Mouse (Mus musculus): Measurements from ENCODE around the gene Csdc2. TPM values are rescaled to one million over a fixed set of nuclear protein-coding genes. Genes with fewer than 3 reads are reported as not detected.
A peak's percentile ranks its signal among the peaks of the same experiment; 100 is the strongest.

Gene Csdc2
- polyA plus RNA-seq, 1 experiment = 4.9 TPM

DNA sequence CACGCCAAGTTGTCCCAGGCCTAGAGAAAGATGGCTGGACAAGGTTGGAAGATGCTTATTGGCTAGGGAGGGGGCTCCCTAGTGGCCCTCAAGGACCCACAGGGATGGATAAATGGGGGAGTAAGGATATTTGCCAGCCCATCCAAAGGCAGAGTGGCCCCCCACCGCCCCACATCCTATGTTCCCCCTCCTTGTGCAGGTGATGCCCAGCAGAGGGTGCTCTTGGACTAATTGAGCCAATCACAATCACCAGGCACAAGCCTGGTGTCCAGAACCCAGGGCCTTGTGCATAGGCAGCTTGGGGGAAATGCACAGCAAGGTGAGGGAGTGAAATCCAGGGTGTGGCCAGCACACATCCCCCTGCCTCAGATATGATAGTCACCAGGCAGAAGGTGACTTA is 1.7 kb downstream of the Csdc2 start:
- peaks cover 2% of the 10 kb centered on the region for H3K4me1 ChIP-seq (ENCODE audit: control insufficient read depth, insufficient read depth, low read length)
- TF ChIP-seq POLR2A (IDR thresholded peaks at IDR 0.05; ENCODE audit: insufficient read depth, low read length) = no peak
- peak; percentile 89 for TF ChIP-seq CTCF (IDR thresholded peaks at IDR 0.05; ENCODE audit: low read depth, low read length)
- TF ChIP-seq EP300 (IDR thresholded peaks at IDR 0.05; ENCODE audit: insufficient read depth, low read depth, low read length) = no peak
- no peaks in the 10 kb centered on the region for H3K9me3 ChIP-seq (replicated peaks; ENCODE audit: control insufficient read depth, insufficient read depth, low read length, poor library complexity, severe bottlenecking)
- no peak overlapping the region for H3K4me3 ChIP-seq (ENCODE audit: low read depth, low read length)
- H3K36me3 ChIP-seq (ENCODE audit: control insufficient read depth, insufficient read depth, low read length, poor library complexity, severe bottlenecking) = no peaks in the 10 kb centered on the region
- H3K27me3 ChIP-seq (ENCODE audit: control insufficient read depth, insufficient read depth, low read length, poor library complexity, severe bottlenecking) = no peaks in the 10 kb centered on the region
- no peak overlapping the region for H3K27ac ChIP-seq (ENCODE audit: insufficient read depth, low read length)
- no peak overlapping the region for H3K9ac ChIP-seq (ENCODE audit: low read depth, poor library complexity, severe bottlenecking)

DNA sequence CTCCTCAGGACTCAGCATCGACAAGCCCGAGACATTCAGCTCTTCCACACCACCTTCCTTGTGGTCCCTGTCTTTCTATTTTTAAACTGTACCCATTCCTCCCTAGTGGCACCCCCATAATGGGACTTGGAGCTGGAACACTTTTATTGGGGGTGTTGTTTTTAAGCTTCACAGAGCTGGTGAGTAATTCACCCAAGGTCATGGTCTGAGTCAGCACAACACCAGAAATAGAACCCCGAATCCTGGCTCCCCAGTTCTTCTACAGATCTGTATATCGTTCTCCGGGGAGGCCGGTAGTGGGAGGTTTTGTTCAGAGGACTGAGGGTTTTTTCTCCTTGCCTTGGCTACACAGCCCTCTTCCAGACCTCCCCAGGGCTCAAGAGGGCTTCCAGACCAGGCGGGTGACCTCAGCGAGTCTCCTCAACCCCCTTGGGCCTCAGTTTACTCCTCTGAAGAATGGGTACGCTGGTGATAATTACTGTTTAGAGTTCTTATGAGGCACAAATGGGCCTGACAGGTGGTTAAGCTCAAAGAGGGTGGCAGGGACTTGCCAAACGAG is 2.7 kb downstream of the Csdc2 start:
- Histone ChIP-seq H3K4me3 (ENCODE audit: low read depth, low read length) (no peak overlapping the region), H3K9ac (ENCODE audit: low read depth, poor library complexity, severe bottlenecking) (no peak overlapping the region), H3K27ac (ENCODE audit: insufficient read depth, low read length) (no peak overlapping the region), H3K27me3 (ENCODE audit: control insufficient read depth, insufficient read depth, low read length, poor library complexity, severe bottlenecking) (no peaks in the 10 kb centered on the region), H3K9me3 (replicated peaks; ENCODE audit: control insufficient read depth, insufficient read depth, low read length, poor library complexity, severe bottlenecking) (no peaks in the 10 kb centered on the region), H3K36me3 (ENCODE audit: control insufficient read depth, insufficient read depth, low read length, poor library complexity, severe bottlenecking) (no peaks in the 10 kb centered on the region), H3K4me1 (ENCODE audit: control insufficient read depth, insufficient read depth, low read length) (peaks cover 2% of the 10 kb centered on the region)
- TF ChIP-seq EP300 (IDR thresholded peaks at IDR 0.05; ENCODE audit: insufficient read depth, low read depth, low read length) (no peak), POLR2A (IDR thresholded peaks at IDR 0.05; ENCODE audit: insufficient read depth, low read length) (no peak), CTCF (IDR thresholded peaks at IDR 0.05; ENCODE audit: low read depth, low read length) (no peak)

DNA sequence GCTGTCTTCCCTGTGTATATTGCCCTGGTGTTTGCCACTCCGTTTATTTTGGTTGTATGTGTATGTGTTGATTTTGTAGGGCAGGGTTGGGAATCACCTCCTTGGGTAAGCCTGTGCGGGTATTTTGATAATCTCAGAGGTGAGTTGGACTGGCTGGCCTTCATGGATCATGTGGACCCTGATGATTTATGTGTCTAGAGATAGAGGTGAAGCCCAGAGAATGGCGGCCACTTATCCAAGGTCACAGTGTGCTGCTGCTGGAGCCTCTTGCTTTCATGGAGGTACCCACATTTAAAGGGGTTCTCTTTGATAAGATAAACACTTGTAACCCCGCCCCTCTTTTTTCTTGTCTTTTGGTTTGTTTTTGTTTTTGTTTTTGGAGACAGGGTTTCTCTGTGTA is 3.2 kb downstream of the Csdc2 start:
- Histone ChIP-seq H3K9ac (ENCODE audit: low read depth, poor library complexity, severe bottlenecking) (no peak overlapping the region), H3K36me3 (ENCODE audit: control insufficient read depth, insufficient read depth, low read length, poor library complexity, severe bottlenecking) (no peaks in the 10 kb centered on the region), H3K27ac (ENCODE audit: insufficient read depth, low read length) (no peak overlapping the region), H3K9me3 (replicated peaks; ENCODE audit: control insufficient read depth, insufficient read depth, low read length, poor library complexity, severe bottlenecking) (no peaks in the 10 kb centered on the region), H3K4me3 (ENCODE audit: low read depth, low read length) (no peak overlapping the region), H3K27me3 (ENCODE audit: control insufficient read depth, insufficient read depth, low read length, poor library complexity, severe bottlenecking) (no peaks in the 10 kb centered on the region), H3K4me1 (ENCODE audit: control insufficient read depth, insufficient read depth, low read length) (peaks cover 2% of the 10 kb centered on the region)
- no peak for TF ChIP-seq EP300 (IDR thresholded peaks at IDR 0.05; ENCODE audit: insufficient read depth, low read depth, low read length)
- no peak for TF ChIP-seq POLR2A (IDR thresholded peaks at IDR 0.05; ENCODE audit: insufficient read depth, low read length)
- no peak for TF ChIP-seq CTCF (IDR thresholded peaks at IDR 0.05; ENCODE audit: low read depth, low read length)

DNA sequence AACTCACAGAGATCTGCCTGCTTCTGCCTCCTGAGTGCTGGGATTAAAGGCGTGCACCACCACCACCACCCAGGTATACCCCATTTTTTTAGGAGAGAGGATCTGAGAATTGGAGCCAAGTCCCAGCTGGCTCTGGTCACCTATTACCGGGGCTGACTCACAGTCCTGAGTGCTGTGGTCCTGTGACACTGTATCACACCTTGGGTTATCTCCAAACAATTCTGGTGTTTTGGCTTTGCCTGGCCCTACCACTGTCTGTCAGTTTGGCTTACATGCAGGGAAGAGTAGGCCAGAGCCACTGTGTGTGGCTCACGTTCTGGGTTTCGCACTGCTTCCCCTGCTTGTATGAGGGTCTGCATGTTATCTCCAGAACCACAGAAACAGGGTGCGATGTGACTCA is 3.7 kb downstream of the Csdc2 start:
- no peak for TF ChIP-seq EP300 (IDR thresholded peaks at IDR 0.05; ENCODE audit: insufficient read depth, low read depth, low read length)
- no peak for TF ChIP-seq POLR2A (IDR thresholded peaks at IDR 0.05; ENCODE audit: insufficient read depth, low read length)
- TF ChIP-seq CTCF (IDR thresholded peaks at IDR 0.05; ENCODE audit: low read depth, low read length) = no peak
- H3K4me1 ChIP-seq (ENCODE audit: control insufficient read depth, insufficient read depth, low read length) = peaks cover 2% of the 10 kb centered on the region
- H3K9ac ChIP-seq (ENCODE audit: low read depth, poor library complexity, severe bottlenecking) = no peak overlapping the region
- no peaks in the 10 kb centered on the region for H3K9me3 ChIP-seq (replicated peaks; ENCODE audit: control insufficient read depth, insufficient read depth, low read length, poor library complexity, severe bottlenecking)
- no peaks in the 10 kb centered on the region for H3K36me3 ChIP-seq (ENCODE audit: control insufficient read depth, insufficient read depth, low read length, poor library complexity, severe bottlenecking)
- no peak overlapping the region for H3K4me3 ChIP-seq (ENCODE audit: low read depth, low read length)
- no peak overlapping the region for H3K27ac ChIP-seq (ENCODE audit: insufficient read depth, low read length)
- H3K27me3 ChIP-seq (ENCODE audit: control insufficient read depth, insufficient read depth, low read length, poor library complexity, severe bottlenecking) = no peaks in the 10 kb centered on the region

DNA sequence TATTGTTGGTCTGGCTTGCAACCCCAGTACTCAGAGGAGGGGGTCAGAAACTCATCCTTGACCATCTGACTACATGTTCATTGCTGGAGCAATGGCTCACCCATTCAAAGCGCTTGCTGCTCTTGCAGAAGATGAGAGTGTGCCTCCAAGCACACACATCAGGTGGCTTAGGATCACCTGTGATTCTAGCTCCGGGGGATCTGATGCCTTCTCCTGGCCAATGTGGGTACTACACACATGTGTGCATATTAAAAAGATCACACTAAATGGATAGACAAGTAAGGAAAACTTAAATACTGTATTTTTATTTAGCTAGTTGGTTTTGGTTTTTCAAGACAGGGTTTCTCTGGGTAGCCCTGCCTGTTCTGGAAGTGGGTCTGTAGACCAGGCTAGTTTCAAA is 4.5 kb downstream of the Csdc2 start:
- no peaks in the 10 kb centered on the region for H3K9me3 ChIP-seq (replicated peaks; ENCODE audit: control insufficient read depth, insufficient read depth, low read length, poor library complexity, severe bottlenecking)
- no peaks in the 10 kb centered on the region for H3K27me3 ChIP-seq (ENCODE audit: control insufficient read depth, insufficient read depth, low read length, poor library complexity, severe bottlenecking)
- H3K36me3 ChIP-seq (ENCODE audit: control insufficient read depth, insufficient read depth, low read length, poor library complexity, severe bottlenecking) = no peaks in the 10 kb centered on the region
- H3K4me1 ChIP-seq (ENCODE audit: control insufficient read depth, insufficient read depth, low read length) = peaks cover 2% of the 10 kb centered on the region
- H3K27ac ChIP-seq (ENCODE audit: insufficient read depth, low read length) = no peak overlapping the region
- no peak overlapping the region for H3K9ac ChIP-seq (ENCODE audit: low read depth, poor library complexity, severe bottlenecking)
- no peak for TF ChIP-seq CTCF (IDR thresholded peaks at IDR 0.05; ENCODE audit: low read depth, low read length)
- TF ChIP-seq EP300 (IDR thresholded peaks at IDR 0.05; ENCODE audit: insufficient read depth, low read depth, low read length) = no peak
- no peak for TF ChIP-seq POLR2A (IDR thresholded peaks at IDR 0.05; ENCODE audit: insufficient read depth, low read length)
- no peak overlapping the region for H3K4me3 ChIP-seq (ENCODE audit: low read depth, low read length)

DNA sequence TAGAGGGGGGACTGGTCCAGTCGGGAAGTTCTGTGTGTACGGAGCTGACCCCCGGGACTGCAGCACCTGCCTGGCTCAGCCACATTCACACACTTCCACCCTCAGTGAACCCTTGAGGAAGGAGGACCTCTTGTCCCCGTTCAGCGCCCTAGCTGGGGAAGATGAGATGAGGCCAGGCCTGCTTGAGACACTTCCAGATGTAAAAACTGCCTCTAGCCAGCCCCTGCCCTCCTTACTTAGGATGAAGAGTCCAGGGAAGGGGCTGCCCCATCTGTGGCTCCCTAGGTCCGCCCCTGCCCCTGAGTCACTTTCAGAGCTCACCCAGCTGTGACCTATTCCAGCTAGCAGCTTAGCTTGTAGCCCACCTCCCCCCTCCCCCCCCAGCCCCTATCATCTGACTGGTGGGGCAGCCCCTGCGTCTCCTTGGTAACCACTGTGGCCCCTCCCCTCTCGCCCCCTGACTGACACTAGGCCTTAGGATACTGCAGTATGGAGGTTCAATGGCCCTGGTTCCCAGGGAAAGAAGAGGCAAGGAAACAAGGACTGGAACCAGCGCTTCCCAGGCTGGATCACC is 6.7 kb downstream of the Csdc2 start:
- Histone ChIP-seq H3K36me3 (ENCODE audit: control insufficient read depth, insufficient read depth, low read length, poor library complexity, severe bottlenecking) (no peaks in the 10 kb centered on the region), H3K9ac (ENCODE audit: low read depth, poor library complexity, severe bottlenecking) (no peak overlapping the region), H3K9me3 (replicated peaks; ENCODE audit: control insufficient read depth, insufficient read depth, low read length, poor library complexity, severe bottlenecking) (no peaks in the 10 kb centered on the region), H3K27ac (ENCODE audit: insufficient read depth, low read length) (no peak overlapping the region), H3K4me1 (ENCODE audit: control insufficient read depth, insufficient read depth, low read length) (peaks cover 2% of the 10 kb centered on the region), H3K27me3 (ENCODE audit: control insufficient read depth, insufficient read depth, low read length, poor library complexity, severe bottlenecking) (no peaks in the 10 kb centered on the region), H3K4me3 (ENCODE audit: low read depth, low read length) (no peak overlapping the region)
- TF ChIP-seq CTCF (IDR thresholded peaks at IDR 0.05; ENCODE audit: low read depth, low read length) (no peak), EP300 (IDR thresholded peaks at IDR 0.05; ENCODE audit: insufficient read depth, low read depth, low read length) (no peak), POLR2A (IDR thresholded peaks at IDR 0.05; ENCODE audit: insufficient read depth, low read length) (no peak)
